ENCODE assay signal across 16 mouse cellular contexts in genomic region chr13:41596678-41597077, GRCm38 (mm10). TPM values are rescaled to one million over a fixed set of nuclear protein-coding genes. Genes with fewer than 3 reads are reported as not detected.
DNase-seq lines count a peak whose midpoint lies in the region; ATAC-seq lines count a peak whose summit lies in the region.
"Had no signal": no experiment of that assay in that cellular context is flagged by ENCODE, and none has a peak within 500 bp of the region (broad histone marks: within the 10 kb centered on the region; RNA-seq: fewer than 3 reads in every experiment).

No protein-coding gene starts in this region.

- H3K36me3 ChIP-seq in heart, embryonic 13.5 days: no peaks in the 10 kb centered on the region
- no peaks in the 10 kb centered on the region for H3K36me3 ChIP-seq in heart, embryonic 12.5 days
- no peaks in the 10 kb centered on the region for H3K36me3 ChIP-seq in lung, embryonic 16.5 days (ENCODE audit: control insufficient read depth, insufficient read depth, low read length)
- H3K36me3 ChIP-seq in splenic B cell, adult 2 months (ENCODE audit: control insufficient read depth, insufficient read depth, low read length, poor library complexity, severe bottlenecking): no peaks in the 10 kb centered on the region
- H3K36me3 ChIP-seq: forebrain, embryonic 15.5 days; G1E; intestine, embryonic 15.5 days; limb, embryonic 15.5 days; midbrain, embryonic 10.5 days had no signal

- H3K4me1 ChIP-seq in heart, embryonic 13.5 days: peaks cover 7% of the 10 kb centered on the region
- H3K4me1 ChIP-seq in heart, embryonic 12.5 days (replicated peaks): peaks cover 3% of the 10 kb centered on the region; the same call in 1 of the 2 replicates
- H3K4me1 ChIP-seq in lung, embryonic 16.5 days (replicated peaks; ENCODE audit: control insufficient read depth, insufficient read depth, low read length): no peaks in the 10 kb centered on the region
- H3K4me1 ChIP-seq: forebrain, embryonic 15.5 days; intestine, embryonic 15.5 days; limb, embryonic 15.5 days; midbrain, embryonic 10.5 days had no signal

- 43% methylated on average over 2 of the region's 2 CpGs for WGBS in heart, embryonic 13.5 days
- WGBS in heart, embryonic 12.5 days: 58% methylated on average over 2 of the region's 2 CpGs
- 39% methylated on average over 2 of the region's 2 CpGs for WGBS in lung, embryonic 16.5 days

- no peak for DNase-seq in lung, postnatal 14 days
- peak; percentile 75 for DNase-seq in splenic B cell, adult 2 months (ENCODE audit: low read depth, low spot score)
- no peak for DNase-seq in right cerebral cortex, postnatal 10 days (ENCODE audit: low spot score in 2 of 2)
- no peak for DNase-seq in testis, postnatal 14 days (ENCODE audit: low spot score)
- DNase-seq: cerebellum, adult 2 months; kidney, postnatal 10 days; retina, postnatal 1 day had no signal

- H3K27me3 ChIP-seq in heart, embryonic 13.5 days (replicated peaks): no peaks in the 10 kb centered on the region
- no peaks in the 10 kb centered on the region for H3K27me3 ChIP-seq in heart, embryonic 12.5 days (replicated peaks)
- H3K27me3 ChIP-seq in lung, embryonic 16.5 days (ENCODE audit: control insufficient read depth, insufficient read depth, low read depth, low read length): no peaks in the 10 kb centered on the region
- no peaks in the 10 kb centered on the region for H3K27me3 ChIP-seq in splenic B cell, adult 2 months (ENCODE audit: control insufficient read depth, insufficient read depth, low read length, poor library complexity, severe bottlenecking)
- H3K27me3 ChIP-seq: forebrain, embryonic 15.5 days; intestine, embryonic 15.5 days; limb, embryonic 15.5 days had no signal

- H3K9me3 ChIP-seq in heart, embryonic 13.5 days: no peaks in the 10 kb centered on the region
- no peaks in the 10 kb centered on the region for H3K9me3 ChIP-seq in heart, embryonic 12.5 days (replicated peaks)
- H3K9me3 ChIP-seq in lung, embryonic 16.5 days (ENCODE audit: control insufficient read depth, low read length): no peaks in the 10 kb centered on the region
- H3K9me3 ChIP-seq: forebrain, embryonic 15.5 days; G1E; intestine, embryonic 15.5 days; limb, embryonic 15.5 days; midbrain, embryonic 10.5 days had no signal

- ATAC-seq in heart, embryonic 13.5 days (ENCODE audit: extremely low read depth, insufficient number of reproducible peaks, low FRiP score, low TSS enrichment): no peak
- no peak for ATAC-seq in heart, embryonic 12.5 days (ENCODE audit: insufficient number of reproducible peaks, low FRiP score)
- ATAC-seq in lung, embryonic 16.5 days (ENCODE audit: low read depth): peak; percentile 36; the same call in 1 of the 2 replicates
- peak; percentile 69 for ATAC-seq in granulocyte monocyte progenitor cell, adult 5-6 weeks (replicated peaks; ENCODE audit: poor library complexity, severe bottlenecking)
- ATAC-seq: forebrain, embryonic 15.5 days; intestine, embryonic 15.5 days had no signal

- H3K4me2 ChIP-seq in heart, embryonic 13.5 days: peak overlapping the region; percentile 2; the same call in 1 of the 2 replicates
- H3K4me2 ChIP-seq in heart, embryonic 12.5 days: no peak overlapping the region
- no peak overlapping the region for H3K4me2 ChIP-seq in lung, embryonic 16.5 days (ENCODE audit: low read depth, low read length)
- H3K4me2 ChIP-seq: forebrain, embryonic 15.5 days; intestine, embryonic 15.5 days; limb, embryonic 15.5 days had no signal

- no peak overlapping the region for H3K4me3 ChIP-seq in heart, embryonic 13.5 days
- H3K4me3 ChIP-seq in heart, embryonic 12.5 days: no peak overlapping the region
- H3K4me3 ChIP-seq in lung, embryonic 16.5 days (ENCODE audit: low read length): no peak overlapping the region
- H3K4me3 ChIP-seq: forebrain, embryonic 15.5 days; intestine, embryonic 15.5 days; limb, embryonic 15.5 days; midbrain, embryonic 10.5 days had no signal

- H3K9ac ChIP-seq in heart, embryonic 13.5 days: no peak overlapping the region
- H3K9ac ChIP-seq in heart, embryonic 12.5 days: no peak overlapping the region
- no peak overlapping the region for H3K9ac ChIP-seq in lung, embryonic 16.5 days (ENCODE audit: low read length)
- H3K9ac ChIP-seq: forebrain, embryonic 15.5 days; intestine, embryonic 15.5 days; limb, embryonic 15.5 days had no signal

- no peak overlapping the region for H3K27ac ChIP-seq in heart, embryonic 13.5 days (replicated peaks)
- H3K27ac ChIP-seq in heart, embryonic 12.5 days (ENCODE audit: poor library complexity, severe bottlenecking): no peak overlapping the region
- H3K27ac ChIP-seq in lung, embryonic 16.5 days (ENCODE audit: low read length): no peak overlapping the region
- H3K27ac ChIP-seq: forebrain, embryonic 15.5 days; intestine, embryonic 15.5 days; limb, embryonic 15.5 days; midbrain, embryonic 10.5 days had no signal

RNA-seq across cellular contexts. Expression of gene Tmem170b, which starts 9.0 kb away (rescaled TPM):
- 11.4 and 12.7 TPM in 2 replicates for polyA plus RNA-seq in heart, embryonic 13.5 days (2015; fragmentation: Nextera tagmentation; extraction: Ambion mirVana)
- 17.8 and 18.2 TPM in 2 replicates for polyA plus RNA-seq in heart, embryonic 12.5 days (2016; fragmentation: Nextera tagmentation; extraction: Ambion mirVana)
- polyA plus RNA-seq in lung, embryonic 16.5 days (2015; fragmentation: Nextera tagmentation; extraction: Ambion mirVana): 11.0 and 11.1 TPM in 2 replicates
- 23.8 and 24.3 TPM in 2 replicates for total RNA-seq in granulocyte monocyte progenitor cell, adult 5-6 weeks (2014; fragmentation: Nextera tagmentation)
- 20.8 and 24.3 TPM in 2 replicates for total RNA-seq in granulocyte monocyte progenitor cell, adult 5-6 weeks (2017)

Comparison
In these comparisons a context has a peak if more than half of its experiments do, and no peak if none do; other contexts are left out.
1. ATAC-seq: peak in lung, embryonic 16.5 days (single experiment) and granulocyte monocyte progenitor cell, adult 5-6 weeks (single experiment); none in heart, embryonic 13.5 days (single experiment) and heart, embryonic 12.5 days (single experiment).